Mouse (Mus musculus): ENCODE measurements at regions not wholly inside any gene's neighbourhood (a gene's known extent, or its start where the extent isn't known, plus 50 kb on each side); places are given as distances from the start of the nearest gene placed in this dataset.

DNA sequence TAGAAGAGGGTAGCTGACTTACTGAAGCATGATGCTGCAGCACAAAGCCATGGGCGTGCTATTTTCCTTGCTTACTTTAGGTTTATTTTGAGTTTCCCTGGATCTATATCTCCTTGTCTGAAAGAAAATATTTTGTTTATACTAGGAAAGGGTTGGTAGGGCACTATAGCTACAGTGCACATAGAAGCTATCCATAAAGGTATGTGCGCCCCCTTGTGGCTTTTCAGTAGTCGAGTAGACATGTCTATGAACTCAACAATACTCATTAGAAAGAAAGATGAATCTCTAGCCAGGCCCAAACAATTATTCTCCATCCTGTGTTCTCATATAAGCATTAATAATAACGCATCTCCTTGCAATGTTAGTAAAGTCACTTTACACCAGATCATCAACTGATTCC is 114.3 kb downstream of the Rab38 start:
- Histone ChIP-seq H3K36me3 (no peaks in the 10 kb centered on the region), H3K4me1 (peaks cover 10% of the 10 kb centered on the region; the same call in 1 of the 2 replicates), H3K27ac (replicated peaks) (no peak overlapping the region), H3K4me3 (replicated peaks) (no peak overlapping the region), H3K9me3 (replicated peaks) (no peaks in the 10 kb centered on the region), H3K27me3 (replicated peaks) (no peaks in the 10 kb centered on the region), H3K9ac (replicated peaks) (no peak overlapping the region), H3K4me2 (no peak overlapping the region)
- ATAC-seq (ENCODE audit: low FRiP score), result peak; percentile 94
- 13% methylated on average over 4 of the region's 4 CpGs for WGBS

DNA sequence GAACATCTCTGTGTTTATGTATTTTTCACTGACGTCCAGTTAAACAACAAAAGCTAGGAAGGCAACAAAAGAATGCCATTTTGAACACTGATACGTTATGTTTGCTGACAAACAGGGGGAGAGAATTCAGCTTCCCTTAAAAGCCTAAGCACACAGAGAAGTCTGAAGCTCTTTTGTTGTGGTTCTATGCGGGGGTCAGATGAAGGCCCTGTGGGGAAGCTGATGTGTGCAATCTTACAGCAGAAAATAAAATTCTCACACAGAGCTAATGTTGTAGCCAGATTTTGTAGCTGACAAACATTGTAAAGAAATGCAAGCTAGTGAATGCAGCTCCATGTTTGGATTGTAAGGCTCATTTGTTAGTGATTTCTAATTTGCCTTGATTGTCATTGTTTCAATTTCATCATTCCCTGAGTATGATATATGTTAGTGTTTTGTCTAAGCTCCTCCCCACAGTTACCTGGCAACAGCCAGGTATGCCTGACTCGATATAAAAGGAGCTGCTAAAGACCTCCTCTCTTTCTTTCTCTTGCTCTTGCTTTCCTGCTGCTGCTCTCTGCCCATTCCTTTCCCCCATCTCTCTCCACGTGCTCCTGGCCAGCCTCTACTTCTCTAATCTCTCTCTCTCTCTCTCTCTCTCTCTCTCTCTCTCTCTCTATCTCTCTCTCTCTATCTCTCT is 115.0 kb downstream of the Rab38 start:
- WGBS, result 38% methylated on average over 5 of the region's 5 CpGs
- Histone ChIP-seq H3K4me1 (peaks cover 10% of the 10 kb centered on the region; the same call in 1 of the 2 replicates), H3K27me3 (replicated peaks) (no peaks in the 10 kb centered on the region), H3K4me2 (no peak overlapping the region), H3K36me3 (no peaks in the 10 kb centered on the region), H3K4me3 (replicated peaks) (no peak overlapping the region), H3K9me3 (replicated peaks) (no peaks in the 10 kb centered on the region), H3K27ac (replicated peaks) (peak overlapping the region; percentile 28; the same call in 1 of the 2 replicates), H3K9ac (replicated peaks) (no peak overlapping the region)
- ATAC-seq (ENCODE audit: low FRiP score), result peak; percentile 69

DNA sequence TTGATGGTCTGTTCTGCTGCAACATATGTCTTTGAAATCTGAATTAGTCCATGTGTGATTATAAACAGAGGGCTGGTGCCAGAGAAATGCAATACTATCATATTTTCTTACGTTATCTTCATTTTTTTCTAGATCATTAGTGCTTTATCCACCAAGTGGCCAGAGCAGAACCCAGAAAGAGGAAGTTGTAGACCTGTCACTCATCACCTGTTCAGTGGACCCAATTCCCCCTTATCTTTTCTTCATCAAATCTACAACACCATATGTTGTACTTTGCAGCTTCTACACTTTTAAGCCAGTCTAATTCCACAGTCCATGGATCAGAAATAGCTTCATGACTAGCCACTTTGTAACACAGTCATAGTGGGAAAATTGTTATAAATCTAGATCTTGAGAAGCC is 145.0 kb downstream of the Rab38 start:
- WGBS, result 84% methylated on average over 1 of the region's 1 CpGs
- Histone ChIP-seq H3K4me3 (replicated peaks) (no peak overlapping the region), H3K4me2 (no peak overlapping the region), H3K9me3 (replicated peaks) (no peaks in the 10 kb centered on the region), H3K4me1 (no peaks in the 10 kb centered on the region), H3K27ac (replicated peaks) (no peak overlapping the region), H3K36me3 (no peaks in the 10 kb centered on the region), H3K9ac (replicated peaks) (no peak overlapping the region), H3K27me3 (replicated peaks) (no peaks in the 10 kb centered on the region)
- ATAC-seq (ENCODE audit: low FRiP score), result no peak

DNA sequence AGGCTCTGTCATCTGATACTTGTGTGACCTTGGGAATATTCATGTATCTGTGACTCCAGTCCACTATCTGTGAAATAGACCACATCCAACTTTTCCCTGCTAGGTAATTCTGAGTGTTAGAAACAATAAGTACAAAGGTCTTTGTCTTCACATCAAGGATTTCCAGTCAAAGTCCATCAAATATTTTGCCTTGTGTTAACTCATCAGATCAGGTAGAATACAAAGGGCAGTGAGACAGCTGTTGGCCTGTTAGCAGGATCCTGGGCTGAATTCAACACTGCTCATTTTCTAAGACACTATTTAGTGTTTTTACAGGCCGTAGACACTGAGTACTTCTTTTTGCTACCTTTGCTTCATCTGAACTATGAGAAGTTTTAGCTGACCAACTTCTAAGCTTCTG is 170.7 kb downstream of the Rab38 start:
- Histone ChIP-seq H3K4me1 (no peaks in the 10 kb centered on the region), H3K4me2 (no peak overlapping the region), H3K4me3 (replicated peaks) (no peak overlapping the region), H3K36me3 (no peaks in the 10 kb centered on the region), H3K9ac (replicated peaks) (no peak overlapping the region), H3K27ac (replicated peaks) (no peak overlapping the region), H3K27me3 (replicated peaks) (no peaks in the 10 kb centered on the region), H3K9me3 (replicated peaks) (no peaks in the 10 kb centered on the region)
- WGBS, result 97% methylated on average over 1 of the region's 1 CpGs
- ATAC-seq (ENCODE audit: low FRiP score), result no peak
